Mouse (Mus musculus): ENCODE measurements around the gene Epb41l2. TPM values are rescaled to one million over a fixed set of nuclear protein-coding genes. Genes with fewer than 3 reads are reported as not detected.

Gene Epb41l2
- polyA plus RNA-seq, 1 experiment: 37.9 TPM

DNA sequence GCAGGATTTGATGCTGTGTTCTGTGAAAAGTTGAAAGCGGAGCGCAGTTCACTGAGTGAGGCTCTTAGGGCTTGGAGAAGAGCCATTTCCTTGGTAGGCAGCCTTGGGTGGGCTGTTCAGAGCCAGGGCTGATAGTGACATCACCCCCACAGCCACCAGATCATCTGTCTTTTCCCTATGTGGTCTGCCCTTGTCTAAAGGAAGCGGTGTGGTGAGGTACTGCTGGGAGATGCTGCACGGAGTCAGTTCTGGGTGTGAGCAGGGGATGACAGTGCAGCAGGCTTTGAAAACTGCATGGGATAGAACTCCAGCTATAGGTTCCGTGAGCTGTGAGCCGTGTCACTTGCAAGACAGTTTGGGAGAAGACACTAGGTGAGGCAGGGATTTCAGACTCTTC, 45.1 kb downstream of the Epb41l2 start:
- peaks cover 100% of the 10 kb centered on the region for H3K79me2 ChIP-seq (ENCODE audit: control insufficient read depth, insufficient read depth)
- H3ac ChIP-seq (ENCODE audit: control insufficient read depth, insufficient read length, low read depth): no peak overlapping the region
- no peak overlapping the region for H3K4me3 ChIP-seq (ENCODE audit: insufficient read depth, poor library complexity, severe bottlenecking)
- peaks cover 90% of the 10 kb centered on the region for H3K79me3 ChIP-seq (ENCODE audit: low read depth)
- no peaks in the 10 kb centered on the region for H3K27me3 ChIP-seq (ENCODE audit: control insufficient read depth, insufficient read depth, insufficient read length)
- peaks cover 4% of the 10 kb centered on the region for H3K36me3 ChIP-seq (ENCODE audit: control insufficient read depth, insufficient read depth)
- TF ChIP-seq MAX (IDR thresholded peaks at IDR 0.05) (no peak), MYOG (IDR thresholded peaks at IDR 0.05; ENCODE audit: control insufficient read depth, extremely low read depth, insufficient read length) (no peak), CTCF (IDR thresholded peaks at IDR 0.05; ENCODE audit: control insufficient read depth, insufficient read depth, insufficient read length) (no peak), USF1 (IDR thresholded peaks at IDR 0.05; ENCODE audit: low read depth) (no peak), MYOD1 (IDR thresholded peaks at IDR 0.05; ENCODE audit: control insufficient read depth, insufficient read length, low read depth) (no peak), FOSL1 (IDR thresholded peaks at IDR 0.05; ENCODE audit: insufficient read depth, low read length, poor library complexity, severe bottlenecking) (no peak), CEBPB (IDR thresholded peaks at IDR 0.05; ENCODE audit: low read depth) (no peak)

DNA sequence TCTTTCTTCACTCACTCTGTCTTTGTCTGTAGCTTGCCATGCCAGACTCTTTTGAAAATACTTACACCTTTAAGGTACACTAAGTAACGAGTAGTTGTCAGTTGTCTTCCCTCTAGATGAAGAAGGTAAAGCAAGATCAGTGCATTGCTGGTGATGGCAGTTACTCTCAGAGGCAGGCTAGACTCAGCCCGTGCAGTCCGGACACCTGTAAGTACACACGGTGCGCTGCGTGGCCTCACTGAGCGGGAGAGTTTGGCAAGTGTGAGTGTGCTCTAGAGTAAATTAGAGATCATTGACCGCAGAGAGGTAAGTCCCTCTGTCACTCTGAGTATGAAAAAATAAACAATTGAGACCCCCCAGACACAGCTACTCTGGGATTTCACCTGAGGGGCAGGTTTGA, 46.0 kb downstream of the Epb41l2 start:
- Histone ChIP-seq H3K79me2 (ENCODE audit: control insufficient read depth, insufficient read depth) (peaks cover 100% of the 10 kb centered on the region), H3K4me3 (ENCODE audit: insufficient read depth, poor library complexity, severe bottlenecking) (no peak overlapping the region), H3K79me3 (ENCODE audit: low read depth) (peaks cover 95% of the 10 kb centered on the region), H3K27me3 (ENCODE audit: control insufficient read depth, insufficient read depth, insufficient read length) (no peaks in the 10 kb centered on the region), H3ac (ENCODE audit: control insufficient read depth, insufficient read length, low read depth) (no peak overlapping the region), H3K36me3 (ENCODE audit: control insufficient read depth, insufficient read depth) (peaks cover 4% of the 10 kb centered on the region)
- TF ChIP-seq MAX (IDR thresholded peaks at IDR 0.05) (no peak), MYOD1 (IDR thresholded peaks at IDR 0.05; ENCODE audit: control insufficient read depth, insufficient read length, low read depth) (no peak), CEBPB (IDR thresholded peaks at IDR 0.05; ENCODE audit: low read depth) (no peak), CTCF (IDR thresholded peaks at IDR 0.05; ENCODE audit: control insufficient read depth, insufficient read depth, insufficient read length) (no peak), MYOG (IDR thresholded peaks at IDR 0.05; ENCODE audit: control insufficient read depth, extremely low read depth, insufficient read length) (no peak), FOSL1 (IDR thresholded peaks at IDR 0.05; ENCODE audit: insufficient read depth, low read length, poor library complexity, severe bottlenecking) (no peak), USF1 (IDR thresholded peaks at IDR 0.05; ENCODE audit: low read depth) (no peak)

DNA sequence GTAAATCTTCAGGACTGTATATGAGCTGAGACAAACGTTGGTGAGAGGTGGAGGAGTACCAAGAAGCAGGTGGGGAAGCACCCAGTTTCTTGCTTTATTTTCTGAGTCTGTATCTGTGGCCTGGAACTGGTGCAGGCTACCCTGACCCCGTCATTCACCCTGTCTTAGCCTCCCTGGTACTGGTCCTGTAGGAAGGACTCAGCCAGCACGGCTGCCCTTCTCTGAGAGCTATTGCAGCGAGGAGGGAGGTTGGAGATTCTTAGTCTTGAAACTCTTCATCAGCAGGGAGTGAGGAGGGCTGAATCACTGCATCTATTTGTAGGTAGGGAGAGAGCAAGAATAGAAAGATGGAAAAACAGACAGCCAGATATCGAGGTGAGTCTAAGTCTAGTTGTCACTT, 47.1 kb downstream of the Epb41l2 start:
- TF ChIP-seq FOSL1 (IDR thresholded peaks at IDR 0.05; ENCODE audit: insufficient read depth, low read length, poor library complexity, severe bottlenecking) (no peak), CEBPB (IDR thresholded peaks at IDR 0.05; ENCODE audit: low read depth) (no peak), MYOD1 (IDR thresholded peaks at IDR 0.05; ENCODE audit: control insufficient read depth, insufficient read length, low read depth) (no peak), USF1 (IDR thresholded peaks at IDR 0.05; ENCODE audit: low read depth) (no peak), MAX (IDR thresholded peaks at IDR 0.05) (no peak), CTCF (IDR thresholded peaks at IDR 0.05; ENCODE audit: control insufficient read depth, insufficient read depth, insufficient read length) (no peak), MYOG (IDR thresholded peaks at IDR 0.05; ENCODE audit: control insufficient read depth, extremely low read depth, insufficient read length) (no peak)
- no peaks in the 10 kb centered on the region for H3K27me3 ChIP-seq (ENCODE audit: control insufficient read depth, insufficient read depth, insufficient read length)
- no peak overlapping the region for H3ac ChIP-seq (ENCODE audit: control insufficient read depth, insufficient read length, low read depth)
- H3K79me2 ChIP-seq (ENCODE audit: control insufficient read depth, insufficient read depth): peaks cover 100% of the 10 kb centered on the region
- H3K4me3 ChIP-seq (ENCODE audit: insufficient read depth, poor library complexity, severe bottlenecking): no peak overlapping the region
- H3K79me3 ChIP-seq (ENCODE audit: low read depth): peaks cover 91% of the 10 kb centered on the region
- peaks cover 6% of the 10 kb centered on the region for H3K36me3 ChIP-seq (ENCODE audit: control insufficient read depth, insufficient read depth)

DNA sequence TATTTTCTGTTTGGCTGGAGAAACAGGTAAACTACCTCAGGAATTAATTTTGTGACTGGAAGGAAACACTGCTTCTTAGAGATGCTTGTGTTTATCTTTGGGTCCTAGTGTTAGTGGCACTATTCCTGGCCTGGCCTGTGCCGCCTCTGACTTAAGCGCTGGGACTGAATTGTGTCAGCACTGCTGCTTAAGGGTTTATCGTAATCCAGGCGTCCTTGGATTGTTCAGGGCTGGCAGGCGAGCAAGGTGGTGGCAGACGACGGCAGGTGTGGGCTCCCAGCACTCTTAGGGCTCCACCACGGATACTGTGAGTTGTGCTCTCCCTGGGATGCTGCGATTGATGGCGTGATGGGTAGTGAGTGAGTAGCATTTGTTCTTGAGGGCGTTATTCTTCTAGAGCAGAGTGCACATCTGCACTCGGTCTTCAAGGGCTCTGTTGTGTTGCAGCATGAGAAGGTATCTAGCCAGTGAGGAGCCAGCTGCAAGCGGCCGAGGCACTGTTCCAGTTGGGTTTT, 48.6 kb downstream of the Epb41l2 start:
- H3K36me3 ChIP-seq (ENCODE audit: control insufficient read depth, insufficient read depth): peaks cover 5% of the 10 kb centered on the region
- H3ac ChIP-seq (ENCODE audit: control insufficient read depth, insufficient read length, low read depth): no peak overlapping the region
- H3K27me3 ChIP-seq (ENCODE audit: control insufficient read depth, insufficient read depth, insufficient read length): no peaks in the 10 kb centered on the region
- TF ChIP-seq MAX (IDR thresholded peaks at IDR 0.05): no peak
- no peak for TF ChIP-seq CEBPB (IDR thresholded peaks at IDR 0.05; ENCODE audit: low read depth)
- TF ChIP-seq USF1 (IDR thresholded peaks at IDR 0.05; ENCODE audit: low read depth): no peak
- TF ChIP-seq MYOG (IDR thresholded peaks at IDR 0.05; ENCODE audit: control insufficient read depth, extremely low read depth, insufficient read length): no peak
- TF ChIP-seq FOSL1 (IDR thresholded peaks at IDR 0.05; ENCODE audit: insufficient read depth, low read length, poor library complexity, severe bottlenecking): no peak
- TF ChIP-seq CTCF (IDR thresholded peaks at IDR 0.05; ENCODE audit: control insufficient read depth, insufficient read depth, insufficient read length): no peak
- TF ChIP-seq MYOD1 (IDR thresholded peaks at IDR 0.05; ENCODE audit: control insufficient read depth, insufficient read length, low read depth): no peak
- H3K79me2 ChIP-seq (ENCODE audit: control insufficient read depth, insufficient read depth): peaks cover 100% of the 10 kb centered on the region
- H3K79me3 ChIP-seq (ENCODE audit: low read depth): peaks cover 84% of the 10 kb centered on the region
- H3K4me3 ChIP-seq (ENCODE audit: insufficient read depth, poor library complexity, severe bottlenecking): no peak overlapping the region

DNA sequence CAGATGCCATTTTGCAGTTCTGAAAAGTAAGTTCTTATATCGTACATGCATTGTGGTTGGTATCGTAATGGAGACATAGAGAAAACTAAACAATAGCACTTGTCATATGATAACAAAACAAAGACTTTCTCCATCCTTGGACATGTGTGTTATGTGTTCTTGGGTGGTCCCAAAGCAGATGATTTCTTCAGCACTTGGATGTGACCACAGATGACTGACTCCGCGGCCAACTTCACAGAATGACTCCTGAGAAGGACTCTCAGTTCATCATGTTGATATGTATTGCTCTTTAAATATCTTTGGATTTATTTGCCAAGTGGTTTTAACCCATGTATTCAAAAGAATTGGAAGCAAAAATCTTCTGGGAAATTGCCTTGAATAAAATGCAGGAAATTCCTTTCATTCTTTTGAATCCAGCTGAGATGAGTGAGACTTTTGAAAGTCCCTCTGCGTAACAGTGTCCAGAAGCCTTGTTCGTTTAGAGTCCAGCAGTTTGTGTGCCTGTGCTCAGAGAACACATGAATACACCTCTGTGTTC, 52.3 kb downstream of the Epb41l2 start:
- TF ChIP-seq FOSL1 (IDR thresholded peaks at IDR 0.05; ENCODE audit: insufficient read depth, low read length, poor library complexity, severe bottlenecking): no peak
- TF ChIP-seq MAX (IDR thresholded peaks at IDR 0.05): no peak
- TF ChIP-seq MYOD1 (IDR thresholded peaks at IDR 0.05; ENCODE audit: control insufficient read depth, insufficient read length, low read depth): no peak
- TF ChIP-seq MYOG (IDR thresholded peaks at IDR 0.05; ENCODE audit: control insufficient read depth, extremely low read depth, insufficient read length): no peak
- TF ChIP-seq USF1 (IDR thresholded peaks at IDR 0.05; ENCODE audit: low read depth): no peak
- TF ChIP-seq CEBPB (IDR thresholded peaks at IDR 0.05; ENCODE audit: low read depth): no peak
- no peak for TF ChIP-seq CTCF (IDR thresholded peaks at IDR 0.05; ENCODE audit: control insufficient read depth, insufficient read depth, insufficient read length)
- no peaks in the 10 kb centered on the region for H3K27me3 ChIP-seq (ENCODE audit: control insufficient read depth, insufficient read depth, insufficient read length)
- peaks cover 4% of the 10 kb centered on the region for H3K36me3 ChIP-seq (ENCODE audit: control insufficient read depth, insufficient read depth)
- H3K79me2 ChIP-seq (ENCODE audit: control insufficient read depth, insufficient read depth): peaks cover 100% of the 10 kb centered on the region
- no peak overlapping the region for H3K4me3 ChIP-seq (ENCODE audit: insufficient read depth, poor library complexity, severe bottlenecking)
- H3ac ChIP-seq (ENCODE audit: control insufficient read depth, insufficient read length, low read depth): no peak overlapping the region
- peaks cover 79% of the 10 kb centered on the region for H3K79me3 ChIP-seq (ENCODE audit: low read depth)

Data from C2C12 (cell line).